Mouse (Mus musculus) ES-Bruce4 (cell line): Measurements from ENCODE around the gene Necab2.

Experiments used
- CTCF ChIP-seq: IDR thresholded peaks from one replicate; pipeline ENCODE4 v1.8.1; 2011; ENCODE audit warnings: low read depth, low read length
- POLR2A ChIP-seq: IDR thresholded peaks from one replicate; pipeline ENCODE4 v1.8.1; 2011; ENCODE audit warnings: low read length; ENCODE audit not compliant: insufficient read depth

- TF ChIP-seq CTCF (no peak), POLR2A (no peak)
Measured at GRCm38 (mm10) chr8:119478684-119479083, 32.2 kb downstream of the Necab2 start.
